Mouse (Mus musculus) liver, adult (tissue): ENCODE measurements at regions not wholly inside any gene's neighbourhood (a gene's known extent, or its start where the extent isn't known, plus 50 kb on each side); places are given as distances from the start of the nearest gene placed in this dataset.

Experiments used
- GATA4 ChIP-seq: IDR thresholded peaks from 2 replicates; pipeline ENCODE4 v1.6.1; 2014; ENCODE audit warnings: mild to moderate bottlenecking, low read length; ENCODE audit not compliant: insufficient replicate concordance

DNA sequence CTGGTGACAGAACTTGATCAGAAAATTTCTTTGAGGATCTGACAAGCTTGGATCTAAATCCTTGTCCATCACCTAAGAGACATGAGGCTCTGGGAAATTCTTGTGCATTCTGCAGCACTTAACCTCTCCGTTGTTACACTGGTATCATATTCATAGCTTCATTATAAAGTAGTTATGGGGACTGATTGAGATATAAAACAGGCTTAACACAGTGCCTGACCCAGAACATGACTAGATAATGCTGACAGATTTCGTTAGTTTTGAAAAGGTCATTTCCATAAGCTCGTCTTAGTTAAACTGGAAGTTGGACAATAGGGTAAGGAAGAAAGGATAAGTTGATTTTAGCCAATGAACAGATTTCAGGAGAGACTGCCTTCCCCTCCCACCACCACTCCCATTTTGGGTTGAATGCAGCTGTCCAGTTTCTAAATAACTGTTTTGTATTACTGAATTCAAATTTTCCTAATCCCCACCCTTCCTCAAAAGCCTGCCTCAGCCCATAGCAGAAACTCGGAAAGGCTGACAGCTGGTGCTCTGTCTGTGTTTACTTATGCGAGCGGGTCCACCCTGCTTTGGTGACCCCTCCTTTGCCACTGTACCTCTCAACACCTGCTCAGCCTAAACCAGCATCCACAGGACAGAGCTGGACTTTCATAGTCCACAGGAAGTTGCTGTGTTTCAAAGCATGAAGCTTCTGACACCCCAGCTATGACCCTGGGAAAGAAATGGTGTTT is 340.8 kb downstream of the Pax1 start:
- TF ChIP-seq GATA4 = no peak

DNA sequence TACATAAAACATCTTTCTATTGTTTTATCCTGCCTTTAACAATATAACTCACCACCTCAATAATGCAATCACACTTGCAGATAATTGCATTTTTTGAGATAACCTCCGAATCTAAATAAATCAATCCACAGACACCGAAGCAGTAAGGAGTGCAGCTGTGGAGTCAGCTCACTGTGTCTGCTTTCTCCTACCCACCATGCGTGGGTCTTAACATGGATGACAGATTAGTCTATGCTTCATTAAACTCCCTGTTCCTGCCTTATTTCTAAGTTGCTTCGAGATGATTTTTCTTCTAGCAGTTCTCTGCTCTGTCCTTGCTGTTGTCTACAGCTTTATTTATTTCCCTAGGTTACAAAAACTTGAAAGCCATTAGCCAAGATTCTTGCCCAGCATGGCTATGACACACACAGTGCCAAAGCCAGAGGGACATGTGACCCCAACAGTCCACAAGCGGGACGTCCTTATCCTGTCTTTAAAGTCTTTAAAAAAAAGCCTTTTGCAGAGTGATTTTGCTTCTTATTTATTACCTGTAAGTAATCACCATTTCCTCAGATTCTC is 337.9 kb downstream of the Pax1 start:
- no peak for TF ChIP-seq GATA4

GRCm38 (mm10) chr2:147691896-147692295 is 330.2 kb downstream of the Pax1 start:
- TF ChIP-seq GATA4 = no peak

- no peak for TF ChIP-seq GATA4
Measured at GRCm38 (mm10) chr2:147690506-147691208, 328.9 kb downstream of the Pax1 start.

DNA sequence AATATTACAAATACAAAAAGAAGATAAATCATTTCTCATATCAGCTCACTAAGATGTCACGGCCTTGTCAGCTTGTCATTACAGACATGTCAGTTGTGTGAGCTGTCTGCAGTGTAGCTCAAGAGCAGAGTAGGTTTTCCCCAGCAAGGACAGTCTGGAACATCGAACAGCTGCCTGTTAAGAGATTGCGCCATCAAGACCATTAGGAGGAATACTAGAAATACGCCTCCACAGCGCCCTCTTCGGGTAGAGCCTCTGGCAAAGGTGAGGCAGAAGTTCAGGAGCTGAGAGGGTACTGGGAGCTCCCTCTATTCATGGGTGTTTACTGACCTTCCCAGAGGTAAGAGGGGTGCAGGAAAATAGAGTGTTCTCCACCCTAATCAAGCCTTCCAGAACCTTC is 327.0 kb downstream of the Pax1 start:
- TF ChIP-seq GATA4 = no peak

- peak; percentile 85 for TF ChIP-seq GATA4
Measured at GRCm38 (mm10) chr2:147656667-147657066, 294.9 kb downstream of the Pax1 start.

DNA sequence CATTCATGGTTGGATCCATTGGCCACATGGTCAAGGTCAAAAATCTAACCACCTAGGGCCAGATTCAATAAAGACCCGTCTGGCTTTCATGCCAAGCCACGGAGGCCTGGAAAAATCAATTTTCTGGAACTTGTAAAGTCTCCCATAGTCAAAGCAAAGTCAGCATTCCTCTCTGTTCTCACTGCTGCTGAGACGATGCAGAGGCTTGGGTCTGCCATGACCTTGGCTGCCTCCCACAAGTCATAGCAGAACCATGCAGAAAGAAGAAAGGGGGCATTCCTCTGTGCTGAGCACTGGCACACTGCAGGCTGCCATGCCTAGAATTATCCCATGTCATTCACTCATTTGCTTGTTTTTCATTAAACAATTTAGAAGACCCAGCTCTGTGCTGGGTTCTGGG is 288.5 kb downstream of the Pax1 start:
- no peak for TF ChIP-seq GATA4

DNA sequence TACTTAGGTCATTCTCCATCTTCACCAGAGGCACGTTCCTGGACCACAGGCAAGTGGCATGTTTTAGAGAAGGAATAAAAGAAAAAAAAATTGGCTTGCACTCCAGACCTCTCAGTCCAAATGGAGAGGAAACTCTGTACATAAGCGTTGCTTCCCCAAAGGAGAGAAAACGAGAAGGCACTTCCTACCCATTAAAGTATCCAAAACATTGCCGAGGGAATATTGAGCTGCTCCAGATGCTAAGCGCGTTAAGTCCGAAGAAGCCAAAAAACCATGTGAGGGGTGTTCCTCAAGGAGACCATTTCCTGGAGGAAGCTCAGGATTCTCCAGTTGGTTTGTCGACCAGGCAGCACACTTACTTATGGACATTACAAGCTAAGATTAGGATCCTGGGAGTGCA is 286.2 kb downstream of the Pax1 start:
- no peak for TF ChIP-seq GATA4

DNA sequence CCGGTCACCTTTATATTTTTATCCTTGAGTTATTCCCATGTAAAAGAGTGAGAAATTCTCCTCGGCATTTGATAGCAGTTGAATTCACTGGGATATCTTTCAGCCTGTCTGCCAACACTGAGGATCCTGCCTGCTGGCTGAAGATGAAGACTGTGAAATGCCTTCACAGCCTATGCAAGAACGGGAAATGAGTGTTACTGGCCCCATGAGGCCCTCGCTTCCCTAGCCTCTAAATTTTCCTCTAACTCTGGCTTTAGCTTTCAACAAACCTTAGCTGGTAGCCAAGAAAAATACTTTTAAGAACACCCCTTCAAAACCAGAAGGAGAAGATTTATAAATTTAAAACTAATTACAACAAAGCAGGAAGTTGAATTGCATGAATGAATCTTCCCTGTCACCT is 285.8 kb downstream of the Pax1 start:
- no peak for TF ChIP-seq GATA4

DNA sequence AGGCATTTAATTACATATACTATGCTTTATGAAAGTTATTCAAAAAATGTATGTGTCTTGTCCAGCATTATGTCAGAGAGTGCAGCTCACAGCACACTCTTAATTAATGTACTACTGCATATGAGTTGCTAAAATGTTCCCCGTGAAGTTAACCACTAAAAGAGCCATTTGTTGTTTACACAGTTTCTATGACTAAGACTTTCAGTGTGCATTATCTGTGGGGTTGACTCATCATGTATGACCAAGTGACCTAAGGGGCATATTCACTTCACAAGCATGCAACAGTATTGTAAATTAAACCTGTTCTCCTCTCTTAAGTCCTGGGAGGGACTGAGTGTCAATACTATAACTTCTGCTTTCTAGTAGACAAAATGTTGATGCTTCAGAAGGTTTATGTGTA is 276.2 kb downstream of the Pax1 start:
- TF ChIP-seq GATA4 = no peak

DNA sequence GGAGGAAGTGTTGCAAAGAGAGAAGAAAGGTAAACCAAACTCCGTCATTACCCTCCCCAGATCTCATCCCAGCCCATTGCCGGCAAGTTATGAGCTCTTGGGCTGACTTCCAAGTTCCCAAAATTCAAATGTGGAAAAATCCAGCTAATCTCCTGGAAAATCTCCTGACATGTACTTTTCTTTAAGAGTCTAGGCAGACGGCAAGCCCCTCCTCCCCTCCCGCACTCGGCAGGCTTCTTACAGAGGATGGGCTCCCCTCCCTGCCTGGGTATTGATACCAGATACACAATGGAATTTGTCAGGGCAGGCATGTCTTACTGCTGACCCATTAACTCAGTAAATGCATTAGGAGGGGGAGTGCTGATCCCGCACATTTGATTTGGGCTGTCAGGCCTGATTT is 271.0 kb downstream of the Pax1 start:
- TF ChIP-seq GATA4 = no peak

GRCm38 (mm10) chr2:147629716-147630115 is 268.0 kb downstream of the Pax1 start:
- TF ChIP-seq GATA4 = no peak

- TF ChIP-seq GATA4 = no peak
Measured at GRCm38 (mm10) chr2:147627096-147627495, 265.4 kb downstream of the Pax1 start.

- TF ChIP-seq GATA4 = no peak
Measured at GRCm38 (mm10) chr2:147623116-147623515, 261.4 kb downstream of the Pax1 start.

- no peak for TF ChIP-seq GATA4
Measured at GRCm38 (mm10) chr2:147617849-147618248, 256.1 kb downstream of the Pax1 start.

- no peak for TF ChIP-seq GATA4
Measured at GRCm38 (mm10) chr2:147610343-147610742, 248.6 kb downstream of the Pax1 start.

GRCm38 (mm10) chr2:147601639-147602038 is 239.9 kb downstream of the Pax1 start:
- TF ChIP-seq GATA4 = no peak

GRCm38 (mm10) chr2:147572413-147572812 is 210.7 kb downstream of the Pax1 start:
- TF ChIP-seq GATA4 = no peak
